ENCODE assay signal across 9 mouse cellular contexts in the genomic region with DNA sequence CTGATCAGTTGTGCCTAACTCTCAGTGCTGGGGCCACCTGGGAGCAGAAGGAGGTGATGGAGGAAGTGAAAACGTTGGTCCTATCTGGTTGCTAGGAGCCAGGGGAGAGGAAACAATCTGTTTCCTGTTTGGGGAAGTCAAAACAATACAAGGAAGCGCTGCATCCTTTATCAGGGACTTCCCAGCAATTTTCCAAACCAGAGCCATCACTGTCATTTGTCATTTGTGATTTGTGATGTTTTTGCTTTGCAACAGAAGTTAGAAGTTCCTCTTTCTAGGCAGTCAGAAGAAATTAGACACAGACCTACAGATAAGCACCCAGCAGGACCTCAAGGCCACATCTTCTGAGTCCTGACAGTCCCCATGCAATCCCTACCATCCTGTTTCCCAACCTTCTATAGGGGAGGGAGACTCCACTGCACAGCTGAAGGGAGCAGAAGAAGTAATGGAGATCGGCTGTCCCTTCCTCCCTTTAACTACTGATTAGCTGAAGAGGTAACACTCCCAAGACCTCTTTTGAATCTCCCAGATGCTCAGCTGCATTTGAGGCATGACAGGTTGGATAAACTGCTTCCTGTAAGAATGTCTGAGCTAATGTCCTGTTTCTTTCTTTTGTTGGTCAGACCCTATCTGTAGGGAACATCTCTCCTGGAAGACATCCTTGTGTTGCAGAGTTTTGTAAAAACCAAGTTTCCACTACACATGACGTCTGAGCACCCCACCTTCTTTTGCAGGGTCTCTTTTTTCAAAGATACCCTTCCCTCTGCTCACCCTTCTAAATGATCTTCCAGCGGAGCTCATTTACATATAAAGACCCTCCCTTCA. TPM values are rescaled to one million over a fixed set of nuclear protein-coding genes. Genes with fewer than 3 reads are reported as not detected.
DNase-seq lines count a peak whose midpoint lies in the region; ATAC-seq and TF ChIP-seq lines count a peak whose summit lies in the region.
"Had no signal": no experiment of that assay in that cellular context is flagged by ENCODE, and none has a peak within 500 bp of the region (broad histone marks: within the 10 kb centered on the region; RNA-seq: fewer than 3 reads in every experiment).

No protein-coding gene starts in this region.

- no peak for TF ChIP-seq CTCF in kidney, adult 2 months (conservative IDR thresholded peaks at IDR 0.05; ENCODE audit: insufficient read depth, insufficient read length, low read depth, low read length)
- no peak for TF ChIP-seq CTCF in kidney, postnatal 0 days (IDR thresholded peaks at IDR 0.05; ENCODE audit: low read depth)

- no peak overlapping the region for H3K4me2 ChIP-seq in kidney, postnatal 0 days (ENCODE audit: low read length)
- H3K4me2 ChIP-seq in neural tube, embryonic 15.5 days = no peak overlapping the region

- H3K27me3 ChIP-seq in kidney, adult 2 months (replicated peaks; ENCODE audit: control insufficient read depth, insufficient read depth, low read length) = no peaks in the 10 kb centered on the region
- H3K27me3 ChIP-seq in kidney, postnatal 0 days (ENCODE audit: insufficient read depth, low read length) = no peaks in the 10 kb centered on the region
- H3K27me3 ChIP-seq in neural tube, embryonic 15.5 days (replicated peaks) = no peaks in the 10 kb centered on the region
- H3K27me3 ChIP-seq in midbrain, embryonic 10.5 days (ENCODE audit: low read depth, poor library complexity, severe bottlenecking) = no peaks in the 10 kb centered on the region

- peak overlapping the region; percentile 35; the same call in 1 of the 2 replicates for H3K4me3 ChIP-seq in kidney, adult 2 months (ENCODE audit: insufficient read depth, low read depth, low read length)
- no peak overlapping the region for H3K4me3 ChIP-seq in kidney, postnatal 0 days (replicated peaks; ENCODE audit: low read depth, low read length)
- no peak overlapping the region for H3K4me3 ChIP-seq in neural tube, embryonic 15.5 days (replicated peaks)
- no peak overlapping the region for H3K4me3 ChIP-seq in midbrain, embryonic 10.5 days

- 51% methylated on average over 5 of the region's 5 CpGs for WGBS in kidney, adult 2 months
- 52% methylated on average over 5 of the region's 5 CpGs for WGBS in kidney, postnatal 0 days
- 61% methylated on average over 5 of the region's 5 CpGs for WGBS in neural tube, embryonic 15.5 days
- 61% methylated on average over 5 of the region's 5 CpGs for WGBS in midbrain, embryonic 10.5 days

- peaks cover 1% of the 10 kb centered on the region; the same call in 1 of the 2 replicates for H3K36me3 ChIP-seq in kidney, adult 2 months (ENCODE audit: control insufficient read depth, insufficient read depth, low read length)
- H3K36me3 ChIP-seq in kidney, postnatal 0 days (ENCODE audit: insufficient read depth, low read length) = peaks cover 3% of the 10 kb centered on the region; the same call in 1 of the 2 replicates
- no peaks in the 10 kb centered on the region for H3K36me3 ChIP-seq in neural tube, embryonic 15.5 days
- H3K36me3 ChIP-seq in midbrain, embryonic 10.5 days = no peaks in the 10 kb centered on the region

- TF ChIP-seq POLR2A in kidney, adult 2 months (IDR thresholded peaks at IDR 0.05; ENCODE audit: low read depth, low read length) = no peak

- H3K4me1 ChIP-seq in kidney, adult 2 months (ENCODE audit: control insufficient read depth, insufficient read depth, low read length) = peaks cover 2% of the 10 kb centered on the region; the same call in 1 of the 2 replicates
- no peaks in the 10 kb centered on the region for H3K4me1 ChIP-seq in kidney, postnatal 0 days (replicated peaks; ENCODE audit: insufficient read depth, low read length)
- no peaks in the 10 kb centered on the region for H3K4me1 ChIP-seq in neural tube, embryonic 15.5 days
- H3K4me1 ChIP-seq in midbrain, embryonic 10.5 days = no peaks in the 10 kb centered on the region

- no peak overlapping the region for H3K9ac ChIP-seq in kidney, postnatal 0 days (ENCODE audit: low read depth, low read length)
- no peak overlapping the region for H3K9ac ChIP-seq in neural tube, embryonic 15.5 days (replicated peaks)

- peak; percentile 85 for DNase-seq in kidney, adult 2 months
- no peak for DNase-seq in kidney, adult 18-20 months
- peak; percentile 10 for DNase-seq in embryo, embryonic 11 days
- DNase-seq in kidney, postnatal 0 days (ENCODE audit: low spot score) = peak; percentile 61
- no peak for DNase-seq in midbrain, embryonic 10.5 days (ENCODE audit: low spot score)
- no peak for DNase-seq in adipocyte (ENCODE audit: low spot score)
- no peak for DNase-seq in adrenal gland, postnatal 36 days

- no peak for ATAC-seq in kidney, postnatal 0 days (replicated peaks; ENCODE audit: low FRiP score, low read depth)
- no peak for ATAC-seq in neural tube, embryonic 15.5 days (ENCODE audit: low FRiP score)

- H3K9me3 ChIP-seq in kidney, postnatal 0 days (replicated peaks; ENCODE audit: low read length) = no peaks in the 10 kb centered on the region
- no peaks in the 10 kb centered on the region; the same call in 1 of the 2 replicates for H3K9me3 ChIP-seq in neural tube, embryonic 15.5 days (replicated peaks)
- H3K9me3 ChIP-seq in midbrain, embryonic 10.5 days (replicated peaks) = no peaks in the 10 kb centered on the region

- peak overlapping the region; percentile 99 for H3K27ac ChIP-seq in kidney, adult 2 months (ENCODE audit: insufficient read depth, low read depth, low read length)
- H3K27ac ChIP-seq in kidney, postnatal 0 days = peak overlapping the region; percentile 66
- H3K27ac ChIP-seq in neural tube, embryonic 15.5 days (replicated peaks) = 0 out of 2 replicates have a peak overlapping the region, but pooled peaks have one; percentile 18
- H3K27ac ChIP-seq in midbrain, embryonic 10.5 days (replicated peaks) = no peak overlapping the region

RNA-seq across cellular contexts. Expression of gene Gimap6, which starts 7.6 kb away (rescaled TPM):
- 14.2 and 24.0 TPM in 2 replicates for polyA plus RNA-seq in kidney, adult 2 months (2012; rRNA removed)
- 60.1 and 60.6 TPM in 2 replicates for polyA plus RNA-seq in kidney, postnatal 0 days (2015; fragmentation: Nextera tagmentation; extraction: Ambion mirVana)
- polyA plus RNA-seq in neural tube, embryonic 15.5 days (2015; fragmentation: Nextera tagmentation; extraction: Ambion mirVana) = 8.1 and 16.7 TPM in 2 replicates
- polyA plus RNA-seq in midbrain, embryonic 10.5 days (2016; fragmentation: Nextera tagmentation; extraction: Ambion mirVana) = 6.7 and 8.4 TPM in 2 replicates
- 10 to 100 TPM; 55.3 to 73.5 TPM for total RNA-seq in adrenal gland, postnatal 36 days (2021)

RNA-seq across cellular contexts. Expression of gene Gimap4, which starts 16.1 kb away (rescaled TPM):
- polyA plus RNA-seq in kidney, adult 2 months (2012; rRNA removed) = 27.5 and 44.3 TPM in 2 replicates
- polyA plus RNA-seq in kidney, postnatal 0 days (2015; fragmentation: Nextera tagmentation; extraction: Ambion mirVana) = 71.3 and 75.4 TPM in 2 replicates
- 1.4 and 4.9 TPM in 2 replicates for polyA plus RNA-seq in neural tube, embryonic 15.5 days (2015; fragmentation: Nextera tagmentation; extraction: Ambion mirVana)
- 5.2 and 5.6 TPM in 2 replicates for polyA plus RNA-seq in midbrain, embryonic 10.5 days (2016; fragmentation: Nextera tagmentation; extraction: Ambion mirVana)
- 10 to 100 TPM; 41.2 to 60.8 TPM for total RNA-seq in adrenal gland, postnatal 36 days (2021)

RNA-seq across cellular contexts. Expression of gene Gm28053, which starts 17.9 kb away (rescaled TPM):
- not detected in 2 replicates for polyA plus RNA-seq in kidney, adult 2 months (2012; rRNA removed)
- 2.7 and 3.2 TPM in 2 replicates for polyA plus RNA-seq in kidney, postnatal 0 days (2015; fragmentation: Nextera tagmentation; extraction: Ambion mirVana)
- 1.9 TPM in 1 of 2 replicates, not detected in the other for polyA plus RNA-seq in neural tube, embryonic 15.5 days (2015; fragmentation: Nextera tagmentation; extraction: Ambion mirVana)
- 0.49 and 1.2 TPM in 2 replicates for polyA plus RNA-seq in midbrain, embryonic 10.5 days (2016; fragmentation: Nextera tagmentation; extraction: Ambion mirVana)
- 1 to 10 TPM; 2.9 to 3.3 TPM for total RNA-seq in adrenal gland, postnatal 36 days (2021)

RNA-seq across cellular contexts. Expression of gene Gimap7, which starts 18.0 kb away (rescaled TPM):
- 0.20 and 0.97 TPM in 2 replicates for polyA plus RNA-seq in kidney, adult 2 months (2012; rRNA removed)
- 0.10 and 0.14 TPM in 2 replicates for polyA plus RNA-seq in kidney, postnatal 0 days (2015; fragmentation: Nextera tagmentation; extraction: Ambion mirVana)
- polyA plus RNA-seq in neural tube, embryonic 15.5 days (2015; fragmentation: Nextera tagmentation; extraction: Ambion mirVana) = 0.50 TPM in 1 of 2 replicates, not detected in the other
- not detected in 2 replicates for polyA plus RNA-seq in midbrain, embryonic 10.5 days (2016; fragmentation: Nextera tagmentation; extraction: Ambion mirVana)
- under 1 TPM in 1 of 2 experiments, not detected in 1; 0.53 TPM for total RNA-seq in adrenal gland, postnatal 36 days (2021)
- total RNA-seq: left cerebral cortex, adult 18-20 months had no signal

RNA-seq across cellular contexts. Expression of gene Gimap9, which starts 24.5 kb away (rescaled TPM):
- 6.8 and 10.1 TPM in 2 replicates for polyA plus RNA-seq in kidney, adult 2 months (2012; rRNA removed)
- polyA plus RNA-seq in kidney, postnatal 0 days (2015; fragmentation: Nextera tagmentation; extraction: Ambion mirVana) = 13.7 and 15.2 TPM in 2 replicates
- 1.9 and 11.8 TPM in 2 replicates for polyA plus RNA-seq in neural tube, embryonic 15.5 days (2015; fragmentation: Nextera tagmentation; extraction: Ambion mirVana)
- 2.6 and 3.9 TPM in 2 replicates for polyA plus RNA-seq in midbrain, embryonic 10.5 days (2016; fragmentation: Nextera tagmentation; extraction: Ambion mirVana)
- total RNA-seq in adrenal gland, postnatal 36 days (2021) = 1 to 10 TPM; 4.4 to 7.1 TPM

Comparison
In these comparisons a context has a peak if more than half of its experiments do, and no peak if none do; other contexts are left out.
1. DNase-seq: peak in kidney, adult 2 months (single experiment), embryo, embryonic 11 days (single experiment) and kidney, postnatal 0 days (single experiment); none in kidney, adult 18-20 months (single experiment), midbrain, embryonic 10.5 days (single experiment), adipocyte (single experiment) and adrenal gland, postnatal 36 days (0 of 2).